Mouse (Mus musculus): ENCODE results near the gene Cradd.

Gene Cradd

GRCm38 (mm10) chr10:95323393-95324277, at the start of gene Cradd:
Cradd (minus strand) TSS chr10:95324133.
- DNase-seq (ENCODE audit: low spot score): peak; percentile 81

DNA sequence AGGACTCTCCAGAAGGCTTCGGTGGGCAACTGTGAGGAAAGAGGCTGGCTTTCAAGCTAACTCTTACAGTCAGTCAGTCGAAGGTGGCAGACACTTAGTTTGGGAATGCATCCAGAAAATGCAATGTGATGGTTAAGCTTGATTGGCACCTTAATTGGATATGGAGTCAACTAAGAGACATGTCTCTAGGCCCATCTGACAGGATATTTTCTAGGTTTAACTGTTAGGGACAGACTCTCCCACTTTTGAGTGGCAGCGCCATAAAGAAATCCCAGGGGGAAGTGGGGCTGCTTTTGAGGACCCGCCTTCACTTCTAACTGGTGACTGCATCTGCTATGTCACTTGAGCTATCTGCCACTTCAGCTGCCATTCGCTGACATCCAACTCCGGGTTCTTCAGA, 49.4 kb upstream of the Cradd start:
- no peak for DNase-seq (ENCODE audit: low spot score)

DNA sequence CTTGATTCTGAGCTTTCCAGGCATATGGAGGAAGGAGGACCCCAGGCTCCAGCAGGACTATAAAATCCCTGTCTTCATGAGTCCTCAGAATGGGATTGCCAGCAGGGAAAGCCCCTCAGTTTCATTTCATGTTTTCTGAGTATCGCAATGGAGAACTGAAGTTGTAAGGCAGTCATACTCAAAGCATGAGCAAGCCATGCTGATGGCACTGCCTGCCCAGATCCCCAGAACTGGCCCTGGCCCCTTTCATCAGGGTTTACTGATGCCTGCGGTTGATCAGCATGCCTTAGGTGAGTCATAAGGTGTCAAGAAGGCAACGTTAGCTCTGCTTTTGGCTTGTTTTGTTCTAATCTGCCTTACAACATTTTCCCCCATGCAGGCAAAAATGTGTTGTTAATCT, 48.0 kb upstream of the Cradd start:
- no peak for DNase-seq (ENCODE audit: low spot score)

- DNase-seq (ENCODE audit: low spot score): no peak
Measured at GRCm38 (mm10) chr10:95369190-95369589, 45.3 kb upstream of the Cradd start.

DNA sequence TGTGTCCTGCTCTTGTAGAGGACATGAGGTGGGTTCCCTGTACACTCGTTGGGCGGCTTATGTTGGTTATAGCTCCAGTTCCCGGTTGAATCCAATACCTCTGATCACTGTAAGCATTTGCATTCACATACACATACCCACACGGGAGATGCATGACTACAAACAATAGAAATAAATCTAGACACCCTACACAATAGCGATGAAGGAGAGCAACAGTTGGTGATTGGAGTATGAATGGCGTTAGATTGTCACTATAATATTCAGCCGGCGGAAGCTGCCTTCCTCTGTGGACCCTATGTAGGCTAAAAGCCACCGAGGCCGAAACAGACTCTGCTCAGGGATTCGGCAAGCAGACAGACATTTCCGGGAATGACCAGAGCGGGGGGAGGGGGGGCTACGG, 44.2 kb upstream of the Cradd start:
- no peak for DNase-seq (ENCODE audit: low spot score)

GRCm38 (mm10) chr10:95367661-95368089, 43.7 kb upstream of the Cradd start:
- DNase-seq (ENCODE audit: low spot score): no peak

DNA sequence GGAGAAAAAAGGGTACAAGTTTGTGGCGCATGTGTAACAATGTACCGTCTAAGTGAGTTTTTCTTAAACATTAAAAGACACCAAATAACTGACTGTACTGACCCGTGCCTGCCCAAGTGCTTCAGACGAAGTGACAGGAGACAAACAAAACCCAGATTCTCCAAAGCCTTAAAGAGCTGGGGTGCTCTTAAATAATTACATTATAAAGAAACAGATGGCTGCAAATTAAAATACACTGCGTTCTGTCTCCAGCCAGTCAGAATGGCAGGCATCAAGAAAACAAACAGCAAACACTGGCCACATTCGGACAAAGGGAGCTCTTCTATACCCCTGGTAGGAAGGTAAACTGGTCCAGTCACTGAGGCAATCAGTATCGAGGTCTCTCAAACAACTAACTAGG, 43.3 kb upstream of the Cradd start:
- no peak for DNase-seq (ENCODE audit: low spot score)

DNA sequence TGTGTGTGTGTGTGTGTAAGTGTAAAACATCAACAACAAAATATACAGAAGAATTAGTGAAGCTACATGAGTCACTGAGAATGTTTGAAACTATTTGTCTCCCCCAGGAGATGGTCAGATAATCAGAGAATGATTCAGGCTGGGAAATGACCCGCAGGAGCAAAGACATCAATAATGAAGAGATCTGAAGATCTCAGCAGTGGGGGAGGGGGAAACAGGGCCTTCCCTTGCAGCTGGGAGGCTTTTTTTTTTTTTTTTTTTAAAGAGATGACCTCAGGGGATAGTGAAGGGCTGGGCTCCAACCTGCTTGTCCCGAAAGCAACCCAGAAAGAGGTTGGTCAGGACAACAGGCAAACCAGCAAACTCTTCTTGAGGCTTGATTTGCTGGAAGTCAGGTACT, 38.4 kb upstream of the Cradd start:
- no peak for DNase-seq (ENCODE audit: low spot score)

DNA sequence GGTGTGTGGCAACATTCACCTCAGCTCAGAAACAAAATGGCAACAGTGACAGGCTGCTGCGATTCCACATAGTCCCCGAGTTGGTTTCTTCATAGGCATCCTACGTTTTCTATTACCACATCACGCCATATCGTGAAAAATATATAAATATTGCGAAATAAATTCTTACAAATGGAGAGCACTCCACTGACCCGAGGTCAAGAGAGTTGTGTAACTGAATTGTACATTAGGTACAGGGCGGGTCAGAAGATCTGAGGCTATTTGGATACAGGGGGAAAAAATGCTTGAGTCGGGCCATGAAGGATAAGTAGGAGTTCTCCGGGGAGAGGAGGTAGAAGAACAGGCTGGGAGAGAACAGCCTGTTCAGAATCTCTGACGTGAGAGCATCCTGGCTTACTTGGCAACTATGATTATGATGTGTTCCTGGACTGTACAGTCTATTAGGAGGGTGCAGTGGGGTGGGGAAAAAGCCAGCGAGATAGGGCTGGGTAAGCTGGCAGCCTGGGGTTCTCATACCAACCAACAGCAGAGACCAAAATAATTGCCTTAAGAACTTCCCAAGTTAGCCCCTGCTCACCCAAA, 37.4 kb upstream of the Cradd start:
- DNase-seq (ENCODE audit: low spot score): no peak

DNA sequence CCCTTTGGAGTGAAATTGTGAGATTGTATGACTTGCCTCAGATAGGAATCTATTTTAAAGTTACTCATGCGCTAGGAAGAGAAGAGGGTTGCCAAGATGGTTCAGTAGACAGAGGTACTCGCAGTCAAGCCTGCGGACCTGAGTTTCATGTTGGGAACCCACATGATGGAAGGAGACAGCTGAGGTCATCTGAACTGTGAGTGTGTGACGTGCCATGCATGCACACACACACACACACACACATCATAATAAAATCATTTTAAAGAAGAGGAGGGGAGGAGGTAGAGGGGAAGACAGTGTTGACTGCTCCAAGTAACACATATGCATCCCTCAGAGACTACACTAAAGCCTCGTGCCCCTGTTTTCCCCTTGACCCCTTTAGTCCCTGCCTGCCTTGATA, 36.1 kb upstream of the Cradd start:
- no peak for DNase-seq (ENCODE audit: low spot score)

DNA sequence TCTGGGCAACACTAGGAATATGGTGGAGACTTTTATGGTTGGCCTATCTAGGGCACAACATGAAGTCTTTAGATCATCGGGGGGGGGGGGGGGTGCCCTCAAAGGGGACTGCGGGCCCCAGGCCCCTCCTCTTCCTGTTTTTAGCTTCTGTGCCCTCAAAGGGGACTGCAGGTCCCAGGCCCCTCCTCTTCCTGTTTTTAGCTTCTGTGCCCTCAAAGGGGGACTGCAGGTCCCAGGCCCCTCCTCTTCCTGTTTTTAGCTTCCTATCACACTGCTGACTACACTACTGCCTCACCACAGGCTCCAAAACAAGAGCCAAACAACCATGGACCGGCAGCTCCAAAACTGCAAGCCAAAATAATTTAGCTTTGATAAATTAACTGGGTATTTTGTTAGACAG, 33.8 kb upstream of the Cradd start:
- no peak for DNase-seq (ENCODE audit: low spot score)

- no peak for DNase-seq (ENCODE audit: low spot score)
Measured at GRCm38 (mm10) chr10:95356711-95357110, 32.8 kb upstream of the Cradd start.

- DNase-seq (ENCODE audit: low spot score): no peak
Measured at GRCm38 (mm10) chr10:95355678-95356268, 31.8 kb upstream of the Cradd start.

- DNase-seq (ENCODE audit: low spot score): no peak
Measured at GRCm38 (mm10) chr10:95354673-95355072, 30.7 kb upstream of the Cradd start.

DNA sequence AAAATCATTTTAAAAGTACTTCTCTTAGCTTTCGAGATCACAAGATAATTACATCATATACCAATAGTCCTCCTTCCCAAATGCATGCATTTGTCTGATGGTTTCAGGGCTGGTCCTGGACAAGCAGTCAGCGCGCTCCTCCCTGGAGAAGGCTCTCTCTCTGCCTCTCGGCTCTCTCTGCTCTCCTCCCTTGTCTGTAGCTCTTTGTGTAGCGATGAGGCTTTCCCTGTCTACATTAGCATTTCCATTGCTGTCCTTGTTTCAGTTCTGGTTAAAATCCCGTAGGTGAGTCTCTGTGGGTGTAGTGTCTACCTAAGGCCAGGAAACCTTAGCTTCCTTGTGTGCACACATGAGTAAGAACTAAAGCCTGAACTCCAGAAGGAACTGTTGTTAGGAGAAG, 30.1 kb upstream of the Cradd start:
- no peak for DNase-seq (ENCODE audit: low spot score)

DNA sequence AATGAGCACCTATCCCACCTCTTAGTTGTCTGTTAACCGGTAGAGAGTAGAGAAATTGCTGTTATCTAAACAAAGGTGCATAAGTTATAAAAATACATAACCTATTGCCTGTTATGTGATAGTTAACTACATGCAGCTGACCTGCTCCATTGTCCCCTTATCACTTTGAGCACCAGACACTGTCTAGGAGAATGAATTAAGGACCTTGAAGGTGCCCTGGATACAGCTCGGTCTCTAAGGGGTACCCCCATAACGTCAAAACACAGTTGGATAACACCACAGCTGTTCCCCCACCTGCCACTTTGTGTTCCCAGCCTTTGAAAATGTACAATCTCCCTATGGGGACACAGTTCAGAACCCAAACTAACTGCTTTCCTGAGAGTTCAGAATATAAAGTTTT, 24.5 kb upstream of the Cradd start:
- no peak for DNase-seq (ENCODE audit: low spot score)

GRCm38 (mm10) chr10:95347776-95348175, 23.8 kb upstream of the Cradd start:
- DNase-seq (ENCODE audit: low spot score): no peak

- no peak for DNase-seq (ENCODE audit: low spot score)
Measured at GRCm38 (mm10) chr10:95342833-95343590, 19.1 kb upstream of the Cradd start.

DNA sequence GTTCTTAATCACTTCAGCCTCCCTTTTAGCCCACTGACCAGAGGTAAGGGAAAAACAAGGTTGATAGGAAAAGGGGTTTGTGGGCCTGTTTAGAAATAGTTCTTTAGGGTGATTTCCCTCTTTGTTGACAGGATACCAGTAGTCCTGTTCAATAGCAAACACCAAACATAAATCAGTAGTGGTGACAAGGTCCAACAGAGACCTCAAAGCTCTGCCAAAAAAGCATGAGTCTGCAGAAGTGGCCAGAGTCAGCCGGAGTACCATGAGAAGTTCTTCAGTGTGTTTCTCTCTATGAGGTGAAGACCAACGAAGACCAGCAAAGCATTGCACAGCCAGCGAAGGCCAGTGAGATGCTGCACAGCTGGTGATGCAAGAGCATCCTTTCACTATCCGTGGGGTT, 16.7 kb upstream of the Cradd start:
- no peak for DNase-seq (ENCODE audit: low spot score)

DNA sequence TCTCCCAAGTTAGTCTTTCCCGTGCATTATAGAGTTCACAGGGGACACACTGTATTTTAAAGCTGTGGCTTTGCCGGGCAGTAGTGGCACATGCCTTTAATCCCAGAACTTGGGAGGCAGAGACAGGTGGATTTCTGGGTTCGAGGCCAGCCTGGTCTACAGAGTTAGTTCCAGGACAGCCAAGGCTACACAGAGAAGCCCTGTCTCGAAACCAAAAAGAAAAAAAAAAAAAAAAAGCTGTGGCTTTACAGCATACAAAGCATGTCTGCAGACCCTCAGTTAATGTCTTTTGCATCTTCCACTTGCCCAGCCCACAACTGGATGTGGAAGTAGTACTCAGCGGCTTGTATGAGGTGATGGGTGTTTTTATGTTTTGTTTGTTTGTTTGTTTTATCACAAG, 13.7 kb upstream of the Cradd start:
- DNase-seq (ENCODE audit: low spot score): no peak

GRCm38 (mm10) chr10:95336781-95337544, 13.0 kb upstream of the Cradd start:
- no peak for DNase-seq (ENCODE audit: low spot score)

GRCm38 (mm10) chr10:95334826-95335225, 10.9 kb upstream of the Cradd start:
- DNase-seq (ENCODE audit: low spot score): no peak

All from testis, postnatal 10 days (tissue).